Mouse (Mus musculus) neural tube, embryonic 14.5 days (tissue): Measurements from ENCODE around the gene Tra2a. TPM values are rescaled to one million over a fixed set of nuclear protein-coding genes. Genes with fewer than 3 reads are reported as not detected.

ENCODE experiments used
- ATAC-seq: fragments of 200-750 bp; cut with Nextera tagmentation; 2 replicates; pipeline ENCODE4 v1.8.0; 2017; ENCODE audit warnings: low read depth, mild to moderate bottlenecking, moderate TSS enrichment, moderate library complexity
- H3K27ac ChIP-seq: fragments of 300-500 bp; sonication (generic); 2 replicates; pipeline ENCODE4 v1.5.1; 2014; ENCODE audit warnings: low read depth, mild to moderate bottlenecking, control low read depth, low read length, moderate library complexity, mixed read lengths
- H3K27me3 ChIP-seq: fragments of 300-500 bp; sonication (generic); 2 replicates; pipeline ENCODE4 v1.6.1; 2014; ENCODE audit warnings: low read length; ENCODE audit not compliant: control insufficient read depth, insufficient read depth
- H3K36me3 ChIP-seq: fragments of 300-500 bp; sonication (generic); 2 replicates; pipeline ENCODE4 v1.6.1; 2014; ENCODE audit warnings: low read length, mixed read lengths; ENCODE audit not compliant: control insufficient read depth, insufficient read depth
- H3K4me1 ChIP-seq: fragments of 300-500 bp; sonication (generic); 2 replicates; pipeline ENCODE4 v1.6.1; 2014; ENCODE audit warnings: low read length; ENCODE audit not compliant: control insufficient read depth, insufficient read depth
- H3K4me2 ChIP-seq: fragments of 300-500 bp; sonication (generic); 2 replicates; pipeline ENCODE4 v1.6.1; 2014; ENCODE audit warnings: mild to moderate bottlenecking, low read depth, low read length, control low read depth
- H3K4me3 ChIP-seq: fragments of 300-500 bp; sonication (generic); 2 replicates; pipeline ENCODE4 v1.5.1; 2014; ENCODE audit warnings: low read depth, low read length, control low read depth, mixed read lengths
- H3K9ac ChIP-seq: fragments of 300-500 bp; sonication (generic); replicated peaks from 2 replicates; pipeline ENCODE4 v1.6.1; 2014; ENCODE audit warnings: low read depth, mild to moderate bottlenecking, control low read depth, low read length, mixed read lengths
- H3K9me3 ChIP-seq: fragments of 300-500 bp; sonication (generic); 2 replicates; pipeline ENCODE4 v1.6.1; 2016; ENCODE audit warnings: low read length; ENCODE audit not compliant: control insufficient read depth
- WGBS: fragments of 180-500 bp; shearing (Covaris S2); extraction: QIAGEN DNeasy Blood & Tissue Kit; methylation state at CpG from one replicate; pipeline ENCODE4 v1.1.7; 2014; 5-methylcytosine and 5-hydroxymethylcytosine counted together
- polyA plus RNA-seq: library from polyadenylated mRNA; unstranded; fragments of >200 nt; fragmentation: Nextera tagmentation; extraction: Ambion mirVana; gene quantifications from 2 replicates; pipeline ENCODE4 v1.2.1, GENCODE M21; 2014

The Tra2a gene
- polyA plus RNA-seq, 1 experiment from 2014 or later, result 64.2 TPM

GRCm38 (mm10) chr6:49215748-49216585 lies 47.9 kb downstream of the Tra2a start:
- Histone ChIP-seq H3K36me3 (no peaks in the 10 kb centered on the region), H3K4me1 (peaks cover 22% of the 10 kb centered on the region), H3K27ac (peak overlapping the region; percentile 94), H3K4me3 (peak overlapping the region; percentile 82), H3K27me3 (no peaks in the 10 kb centered on the region), H3K9me3 (no peaks in the 10 kb centered on the region), H3K9ac (peak overlapping the region; percentile 42), H3K4me2 (peak overlapping the region; percentile 92)
- peak; percentile 5; the same call in 1 of the 2 replicates for ATAC-seq
- WGBS, result 1% methylated on average over 14 of the region's 14 CpGs

- peak within 1 kb of the TSS; percentile 94 for H3K27ac ChIP-seq
- no peaks in the 10 kb centered on the region for H3K9me3 ChIP-seq
- peak; percentile 78 for ATAC-seq
- under 1% methylated on average over 65 of the region's 68 CpGs for WGBS
- no peaks in the 10 kb centered on the region for H3K36me3 ChIP-seq
- H3K4me2 ChIP-seq, result peak within 1 kb of the TSS; percentile 92
- no peaks in the 10 kb centered on the region for H3K27me3 ChIP-seq
- peak within 1 kb of the TSS; percentile 96 for H3K9ac ChIP-seq
- peak within 1 kb of the TSS; percentile 82 for H3K4me3 ChIP-seq
- peaks cover 30% of the 10 kb centered on the region for H3K4me1 ChIP-seq
Measured at GRCm38 (mm10) chr6:49214928-49215747, 48.7 kb downstream of the Tra2a start, which contains the start of gene Igf2bp3. Gene Igf2bp3, minus strand, starts transcription at chr6:49214957.

- Histone ChIP-seq H3K9me3 (no peaks in the 10 kb centered on the region), H3K4me2 (peak overlapping the region; percentile 92), H3K4me1 (peaks cover 31% of the 10 kb centered on the region), H3K4me3 (peak overlapping the region; percentile 82), H3K27me3 (no peaks in the 10 kb centered on the region), H3K36me3 (no peaks in the 10 kb centered on the region), H3K9ac (peak overlapping the region; percentile 96), H3K27ac (peak overlapping the region; percentile 94)
- WGBS, result under 1% methylated on average over 72 of the region's 76 CpGs
- ATAC-seq, result peak; percentile 25; the same call in 1 of the 2 replicates
Measured at GRCm38 (mm10) chr6:49214086-49214927, 49.5 kb downstream of the Tra2a start.

- peak; percentile 13; the same call in 1 of the 2 replicates for ATAC-seq
- Histone ChIP-seq H3K4me3 (peak overlapping the region; percentile 82), H3K27me3 (no peaks in the 10 kb centered on the region), H3K4me1 (peaks cover 31% of the 10 kb centered on the region), H3K9me3 (no peaks in the 10 kb centered on the region), H3K27ac (peak overlapping the region; percentile 94), H3K4me2 (peak overlapping the region; percentile 92), H3K36me3 (no peaks in the 10 kb centered on the region), H3K9ac (peak overlapping the region; percentile 96)
- WGBS, result 0% methylated on average over 35 of the region's 50 CpGs
Measured at GRCm38 (mm10) chr6:49213581-49214085, 50.2 kb downstream of the Tra2a start.

- peak overlapping the region; percentile 94; the same call in 1 of the 2 replicates for H3K27ac ChIP-seq
- no peaks in the 10 kb centered on the region for H3K36me3 ChIP-seq
- H3K9ac ChIP-seq, result peak overlapping the region; percentile 96
- 1% methylated on average over 20 of the region's 20 CpGs for WGBS
- H3K4me3 ChIP-seq, result peak overlapping the region; percentile 82
- ATAC-seq, result no peak
- H3K4me2 ChIP-seq, result peak overlapping the region; percentile 92
- no peaks in the 10 kb centered on the region for H3K27me3 ChIP-seq
- H3K4me1 ChIP-seq, result peaks cover 28% of the 10 kb centered on the region
- H3K9me3 ChIP-seq, result no peaks in the 10 kb centered on the region
Measured at GRCm38 (mm10) chr6:49212931-49213580, 50.8 kb downstream of the Tra2a start.

GRCm38 (mm10) chr6:49212141-49212540 lies 51.7 kb downstream of the Tra2a start:
- H3K4me1 ChIP-seq, result peaks cover 26% of the 10 kb centered on the region
- no peak overlapping the region for H3K4me3 ChIP-seq
- H3K9me3 ChIP-seq, result no peaks in the 10 kb centered on the region
- ATAC-seq, result no peak
- H3K36me3 ChIP-seq, result no peaks in the 10 kb centered on the region
- no peaks in the 10 kb centered on the region for H3K27me3 ChIP-seq
- WGBS, result 26% methylated on average over 3 of the region's 4 CpGs
- H3K9ac ChIP-seq, result no peak overlapping the region
- peak overlapping the region; percentile 92 for H3K4me2 ChIP-seq
- H3K27ac ChIP-seq, result no peak overlapping the region

- H3K4me3 ChIP-seq, result no peak overlapping the region
- WGBS, result 37% methylated on average over 5 of the region's 5 CpGs
Measured at GRCm38 (mm10) chr6:49211596-49211995, 52.2 kb downstream of the Tra2a start.

More at GRCm38 (mm10) chr6:49211596-49211995, 52.2 kb downstream of the Tra2a start:
- Histone ChIP-seq H3K27ac (no peak overlapping the region), H3K4me2 (0 out of 2 replicates have a peak overlapping the region, but pooled peaks have one; percentile 14), H3K9me3 (no peaks in the 10 kb centered on the region), H3K4me1 (peaks cover 26% of the 10 kb centered on the region), H3K36me3 (no peaks in the 10 kb centered on the region), H3K9ac (peak overlapping the region; percentile 25; the same call in 1 of the 2 replicates), H3K27me3 (no peaks in the 10 kb centered on the region)
- ATAC-seq, result no peak
